Mouse (Mus musculus): ENCODE measurements around the gene Vmn2r28. TPM values are rescaled to one million over a fixed set of nuclear protein-coding genes. Genes with fewer than 3 reads are reported as not detected.
"Not testable (repeated sequence)": the region's sequence is repeated elsewhere in the genome, so short reads cannot be mapped to it uniquely, and the experiment has no call there.

The Vmn2r28 gene
- polyA plus RNA-seq (2015; fragmentation: Nextera tagmentation; extraction: Ambion mirVana), result not detected in 2 replicates

GRCm38 (mm10) chr7:5493856-5494255 lies at the start of gene Vmn2r28:
Vmn2r28 (minus strand) TSS chr7:5493956.
- H3K9me3 ChIP-seq (ENCODE audit: control insufficient read depth); H3K27ac ChIP-seq (ENCODE audit: low read depth, low read length); H3K9ac ChIP-seq (ENCODE audit: low read depth, low read length); H3K4me3 ChIP-seq (ENCODE audit: low read depth, low read length); H3K4me2 ChIP-seq (replicated peaks; ENCODE audit: low read depth); H3K36me3 ChIP-seq (ENCODE audit: control insufficient read depth, insufficient read depth); H3K27me3 ChIP-seq (replicated peaks; ENCODE audit: control insufficient read depth, insufficient read depth, low read length); H3K4me1 ChIP-seq (replicated peaks; ENCODE audit: control insufficient read depth, insufficient read depth, low read length); ATAC-seq: not testable (repeated sequence)

- H3K4me2 ChIP-seq (replicated peaks; ENCODE audit: low read depth); H3K27me3 ChIP-seq (replicated peaks; ENCODE audit: control insufficient read depth, insufficient read depth, low read length); H3K4me1 ChIP-seq (replicated peaks; ENCODE audit: control insufficient read depth, insufficient read depth, low read length); H3K27ac ChIP-seq (ENCODE audit: low read depth, low read length); ATAC-seq; H3K36me3 ChIP-seq (ENCODE audit: control insufficient read depth, insufficient read depth); H3K4me3 ChIP-seq (ENCODE audit: low read depth, low read length); H3K9ac ChIP-seq (ENCODE audit: low read depth, low read length); H3K9me3 ChIP-seq (ENCODE audit: control insufficient read depth): not testable (repeated sequence)
- WGBS, result 45% methylated on average over 3 of the region's 3 CpGs
These were observed 47.1 kb upstream of the Vmn2r28 start for GRCm38 (mm10) chr7:5540770-5541436.

- Histone ChIP-seq H3K4me2 (replicated peaks; ENCODE audit: low read depth) (no peak within 1 kb of the TSS), H3K27me3 (replicated peaks; ENCODE audit: control insufficient read depth, insufficient read depth, low read length) (no peaks in the 10 kb centered on the region), H3K4me1 (replicated peaks; ENCODE audit: control insufficient read depth, insufficient read depth, low read length) (no peaks in the 10 kb centered on the region), H3K9ac (ENCODE audit: low read depth, low read length) (no peak within 1 kb of the TSS), H3K36me3 (ENCODE audit: control insufficient read depth, insufficient read depth) (no peaks in the 10 kb centered on the region), H3K27ac (ENCODE audit: low read depth, low read length) (no peak within 1 kb of the TSS), H3K9me3 (ENCODE audit: control insufficient read depth) (peaks cover 7% of the 10 kb centered on the region; the same call in 1 of the 2 replicates), H3K4me3 (ENCODE audit: low read depth, low read length) (no peak within 1 kb of the TSS)
- ATAC-seq, result no peak
- TF ChIP-seq CTCF (IDR thresholded peaks at IDR 0.05; ENCODE audit: low read depth), result no peak
These were observed 37.1 kb downstream of the Vmn2r28 start, which contains the start of gene Vmn1r59 for GRCm38 (mm10) chr7:5456674-5457073. Vmn1r59 (minus strand) TSS chr7:5456774.

DNA sequence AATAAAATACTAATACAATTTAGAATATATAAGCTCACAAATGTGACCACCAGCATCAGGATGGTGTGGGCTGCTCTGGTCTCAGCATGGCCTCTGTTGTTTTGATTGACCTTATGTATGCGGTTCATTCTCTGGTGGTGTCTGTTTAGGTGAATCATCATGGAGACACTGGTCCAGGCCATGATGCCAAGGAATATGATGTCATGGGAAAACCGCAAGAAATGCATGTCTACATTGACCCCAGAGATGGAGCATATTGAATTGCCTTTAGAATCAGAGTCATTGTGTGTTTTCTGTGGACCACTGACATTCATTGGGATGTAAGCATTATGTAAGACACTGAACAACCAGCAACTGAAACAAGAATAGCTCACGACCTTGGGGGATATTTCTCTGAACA lies 39.7 kb downstream of the Vmn2r28 start:
- not testable (repeated sequence) for H3K36me3 ChIP-seq (ENCODE audit: control insufficient read depth, insufficient read depth); H3K4me3 ChIP-seq (ENCODE audit: low read depth, low read length); H3K4me2 ChIP-seq (replicated peaks; ENCODE audit: low read depth); H3K27me3 ChIP-seq (replicated peaks; ENCODE audit: control insufficient read depth, insufficient read depth, low read length); H3K4me1 ChIP-seq (replicated peaks; ENCODE audit: control insufficient read depth, insufficient read depth, low read length); ATAC-seq; H3K9me3 ChIP-seq (ENCODE audit: control insufficient read depth); H3K27ac ChIP-seq (ENCODE audit: low read depth, low read length); H3K9ac ChIP-seq (ENCODE audit: low read depth, low read length)
- 65% methylated on average over 3 of the region's 3 CpGs for WGBS

DNA sequence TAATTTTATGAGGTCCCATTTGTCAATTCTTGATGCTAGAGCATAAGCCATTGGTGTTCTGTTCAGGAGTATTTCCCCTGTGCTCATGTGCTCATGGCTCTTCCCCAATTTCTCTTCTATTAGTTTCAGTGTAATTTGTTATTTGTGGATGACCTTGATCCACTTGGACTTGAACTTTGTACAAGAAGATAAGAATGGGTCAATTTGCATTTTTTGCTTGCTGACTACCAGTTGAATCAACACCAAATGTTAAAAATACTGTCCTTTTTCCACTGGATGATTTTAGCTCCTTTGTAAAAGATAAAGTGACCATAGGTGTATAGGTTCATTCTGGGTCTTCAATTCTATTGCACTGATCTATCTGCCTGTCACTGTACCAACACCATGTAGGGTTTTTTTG lies 45.1 kb downstream of the Vmn2r28 start:
- Histone ChIP-seq H3K27me3 (replicated peaks; ENCODE audit: control insufficient read depth, insufficient read depth, low read length) (no peaks in the 10 kb centered on the region), H3K27ac (ENCODE audit: low read depth, low read length) (no peak overlapping the region), H3K9ac (ENCODE audit: low read depth, low read length) (no peak overlapping the region), H3K4me1 (replicated peaks; ENCODE audit: control insufficient read depth, insufficient read depth, low read length) (no peaks in the 10 kb centered on the region), H3K4me2 (replicated peaks; ENCODE audit: low read depth) (no peak overlapping the region), H3K9me3 (ENCODE audit: control insufficient read depth) (0 out of 2 replicates have a peak, but pooled peaks cover 3% of the 10 kb centered on the region), H3K4me3 (ENCODE audit: low read depth, low read length) (no peak overlapping the region), H3K36me3 (ENCODE audit: control insufficient read depth, insufficient read depth) (no peaks in the 10 kb centered on the region)
- no peak for TF ChIP-seq CTCF (IDR thresholded peaks at IDR 0.05; ENCODE audit: low read depth)
- ATAC-seq, result no peak

Other genes with a start within 250 kb of the Vmn2r28 start
- gene Gm5065, start 143.4 kb downstream of the Vmn2r28 start, polyA plus RNA-seq (2015; fragmentation: Nextera tagmentation; extraction: Ambion mirVana), result not detected in 2 replicates
- not detected in 2 replicates for gene Nlrp2, start 142.9 kb downstream of the Vmn2r28 start, polyA plus RNA-seq (2015; fragmentation: Nextera tagmentation; extraction: Ambion mirVana)
- not detected in 2 replicates for gene Vmn1r58, start 80.6 kb downstream of the Vmn2r28 start, polyA plus RNA-seq (2015; fragmentation: Nextera tagmentation; extraction: Ambion mirVana)
- gene Vmn1r59, start 37.2 kb downstream of the Vmn2r28 start, polyA plus RNA-seq (2015; fragmentation: Nextera tagmentation; extraction: Ambion mirVana), result not detected in 2 replicates
- gene Vmn1r60, start 53.4 kb upstream of the Vmn2r28 start, polyA plus RNA-seq (2015; fragmentation: Nextera tagmentation; extraction: Ambion mirVana), result not detected in 2 replicates
- not detected in 2 replicates for gene Vmn1r61, start 119.3 kb upstream of the Vmn2r28 start, polyA plus RNA-seq (2015; fragmentation: Nextera tagmentation; extraction: Ambion mirVana)
- gene Vmn1r62, start 179.7 kb upstream of the Vmn2r28 start, polyA plus RNA-seq (2015; fragmentation: Nextera tagmentation; extraction: Ambion mirVana), result not detected in 2 replicates